Mouse (Mus musculus) gastrocnemius, adult 2 months (tissue): ENCODE results near the gene 4930469K13Rik. TPM values are rescaled to one million over a fixed set of nuclear protein-coding genes. Genes with fewer than 3 reads are reported as not detected.

ENCODE experiments used
- DNase-seq: peaks from one replicate; pipeline ENCODE4 v3.0.0; 2022
- H3K27ac ChIP-seq: fragments of 200-600 bp; 2 replicates; pipeline ENCODE4 v1.8.1; 2022; ENCODE audit warnings: mild to moderate bottlenecking
- H3K4me3 ChIP-seq: fragments of 200-600 bp; 2 replicates; pipeline ENCODE4 v1.8.1; 2022; ENCODE audit warnings: mild to moderate bottlenecking, moderate library complexity
- CTCF ChIP-seq: fragments of 200-600 bp; IDR thresholded peaks from 2 replicates; pipeline ENCODE4 v1.8.1; 2022; ENCODE audit warnings: antibody characterized with exemption, mild to moderate bottlenecking, moderate library complexity
- intact Hi-C: fragments of 180-260 bp; cut with DNase I; formaldehyde crosslinking; loops from one replicate; pipeline ENCODE4 v1.15.1; 2025
- total RNA-seq, 2 experiments: library from RNA; stranded (reverse); gene quantifications; 2 replicates each; pipeline ENCODE4 v1.2.3; 2021

The 4930469K13Rik gene
- total RNA-seq, 2 experiments from 2014 or later: not detected

- intact Hi-C loops: no loop called here
- TF ChIP-seq CTCF: no peak
- DNase-seq: no peak
- Histone ChIP-seq H3K27ac (no peak overlapping the region), H3K4me3 (no peak overlapping the region)
Measured at GRCm38 (mm10) chr11:34111940-34112339, 13.6 kb upstream of the 4930469K13Rik start.

DNA sequence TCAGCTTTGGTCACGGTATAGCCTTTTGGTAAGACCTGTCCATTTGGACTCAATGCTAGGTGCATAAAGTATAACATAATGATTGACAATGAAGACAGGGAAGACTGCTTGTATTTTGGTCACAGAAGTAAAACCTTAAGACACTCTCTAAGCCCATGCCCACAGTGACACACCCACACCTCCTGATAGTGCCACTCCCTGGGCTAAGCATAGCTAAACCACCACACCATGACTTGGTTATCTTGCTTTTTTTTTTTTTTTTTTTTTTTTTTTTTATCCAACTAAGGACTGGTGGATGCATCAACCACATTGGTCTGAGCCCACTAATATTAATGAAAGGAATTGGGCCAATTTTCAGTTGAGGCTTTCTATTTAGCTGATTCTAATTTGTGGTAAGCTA, 10.9 kb upstream of the 4930469K13Rik start:
- H3K4me3 ChIP-seq: no peak overlapping the region
- no peak for DNase-seq
- intact Hi-C loops: no loop called here
- TF ChIP-seq CTCF: no peak
- H3K27ac ChIP-seq: no peak overlapping the region

DNA sequence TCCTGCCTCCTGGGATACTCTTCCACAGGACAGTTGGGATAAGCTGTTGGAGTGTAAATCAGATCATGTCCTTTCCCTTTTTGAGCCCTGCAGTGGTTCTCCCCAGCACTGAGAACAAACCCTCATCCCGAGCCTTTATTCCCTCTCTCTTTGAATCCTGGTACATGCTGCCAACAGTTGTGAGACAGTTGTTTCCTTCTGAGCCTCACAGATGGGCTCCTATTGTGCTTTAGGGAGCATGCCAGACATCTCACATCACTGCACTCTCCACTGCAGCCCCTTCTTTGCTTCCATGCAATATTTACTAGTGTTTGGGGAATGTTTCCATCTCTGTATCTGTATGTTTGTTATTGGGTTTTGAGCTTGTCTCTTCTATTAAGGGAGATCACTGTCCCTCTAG, 6.6 kb upstream of the 4930469K13Rik start:
- no peak for TF ChIP-seq CTCF
- intact Hi-C loops: no loop called here
- no peak overlapping the region for H3K27ac ChIP-seq
- no peak overlapping the region for H3K4me3 ChIP-seq
- DNase-seq: no peak

DNA sequence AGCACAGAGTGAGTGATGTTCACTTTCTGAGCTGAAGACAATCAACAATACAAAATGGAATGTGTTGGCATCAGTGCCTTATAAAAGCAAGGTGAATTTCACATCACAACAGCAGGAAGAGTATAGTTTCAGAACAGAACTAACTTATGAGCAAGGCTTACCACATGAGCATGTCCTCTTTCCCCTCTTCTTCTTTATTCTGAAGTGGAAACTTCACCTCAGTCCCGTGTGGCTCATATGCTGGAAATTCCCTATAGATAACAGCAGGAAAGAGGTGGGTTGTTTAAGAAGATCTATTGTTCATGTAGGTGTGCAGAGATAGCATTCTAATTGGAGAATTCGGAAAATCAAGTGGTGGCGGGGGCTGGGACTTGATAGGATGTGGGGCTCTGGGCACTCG, 3.5 kb upstream of the 4930469K13Rik start:
- Histone ChIP-seq H3K4me3 (no peak overlapping the region), H3K27ac (no peak overlapping the region)
- no peak for DNase-seq
- TF ChIP-seq CTCF: no peak
- intact Hi-C loops: no loop called here

DNA sequence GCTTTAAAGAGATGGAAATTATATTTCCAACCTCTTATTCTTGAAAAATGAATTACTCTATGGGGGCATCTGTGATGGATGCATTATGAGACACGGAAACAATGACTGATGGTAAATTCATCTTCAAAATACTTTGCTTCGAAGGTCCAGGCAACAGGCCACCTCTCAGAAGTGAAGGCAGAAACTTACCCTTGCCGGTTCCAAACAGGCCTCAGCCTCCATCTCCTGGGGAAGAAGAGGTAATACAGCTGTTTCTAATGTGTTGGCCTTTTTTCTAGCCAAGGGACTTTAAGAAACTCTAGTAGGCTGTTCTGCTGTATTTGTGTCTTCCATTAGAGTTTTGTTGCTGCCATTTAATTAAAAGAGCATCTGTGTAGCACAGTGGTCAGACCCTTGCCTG, 11.3 kb downstream of the 4930469K13Rik start:
- no peak for DNase-seq
- H3K4me3 ChIP-seq: no peak overlapping the region
- H3K27ac ChIP-seq: no peak overlapping the region
- peak; percentile 28; the same call in 1 of the 2 replicates for TF ChIP-seq CTCF
- intact Hi-C loops: no loop called here

DNA sequence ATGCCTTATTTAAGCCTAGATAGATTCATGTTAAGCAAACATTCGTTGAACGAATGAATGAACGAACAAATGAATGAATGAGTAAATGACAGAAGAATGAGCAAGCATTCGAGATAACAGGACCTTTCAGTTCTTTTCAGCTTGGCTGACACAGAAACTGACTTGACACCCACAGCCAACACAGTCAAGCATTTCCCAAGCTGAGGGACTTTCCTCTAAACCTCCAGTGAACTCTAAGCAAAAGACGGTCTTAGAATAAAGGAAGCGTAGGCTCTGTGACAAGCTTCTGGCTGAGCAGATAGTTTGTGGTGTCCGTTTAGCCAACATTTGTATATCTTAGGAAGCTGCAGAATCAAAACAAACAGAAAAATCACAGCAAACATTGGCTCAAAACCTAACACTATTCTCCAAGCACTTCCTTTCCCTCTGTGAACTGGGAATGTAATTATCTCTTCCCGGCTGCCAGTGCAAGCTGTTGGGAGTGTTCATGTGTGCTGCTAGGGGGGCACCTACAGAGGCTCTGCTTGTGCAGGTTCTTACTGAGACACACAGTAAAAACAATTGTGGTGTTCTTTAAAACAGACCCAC, 12.1 kb downstream of the 4930469K13Rik start:
- no peak for DNase-seq
- intact Hi-C loops: no loop called here
- no peak for TF ChIP-seq CTCF
- no peak overlapping the region for H3K4me3 ChIP-seq
- no peak overlapping the region for H3K27ac ChIP-seq

DNA sequence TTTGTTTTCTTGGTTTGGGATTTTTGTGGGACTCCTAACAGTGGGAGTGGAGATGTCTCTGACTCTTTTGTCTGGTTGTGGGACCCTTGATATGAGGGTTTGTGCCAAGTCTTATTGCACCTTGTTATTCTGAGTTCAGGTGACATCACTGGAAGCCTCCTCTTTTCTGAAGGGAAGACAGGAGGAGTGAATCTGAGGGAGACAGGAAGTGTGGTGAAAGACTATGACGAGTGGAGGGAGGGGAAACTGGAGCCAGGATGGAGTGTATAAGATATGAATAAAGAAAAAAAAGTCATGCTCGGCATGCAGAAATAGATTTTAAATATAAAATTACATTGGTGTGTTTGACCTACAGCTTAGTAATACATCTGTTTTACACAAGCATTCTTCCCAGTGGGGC, 13.7 kb downstream of the 4930469K13Rik start:
- Histone ChIP-seq H3K4me3 (no peak overlapping the region), H3K27ac (no peak overlapping the region)
- intact Hi-C loops: no loop called here
- DNase-seq: no peak
- TF ChIP-seq CTCF: no peak

GRCm38 (mm10) chr11:34083795-34084194, 14.6 kb downstream of the 4930469K13Rik start:
- no peak for TF ChIP-seq CTCF
- no peak overlapping the region for H3K4me3 ChIP-seq
- peak overlapping the region; percentile 38; the same call in 1 of the 2 replicates for H3K27ac ChIP-seq
- intact Hi-C loops: no loop called here
- DNase-seq: peak; percentile 46

GRCm38 (mm10) chr11:34079542-34080464, 18.6 kb downstream of the 4930469K13Rik start:
- H3K4me3 ChIP-seq: no peak overlapping the region
- peak; percentile 46 for DNase-seq
- no peak for TF ChIP-seq CTCF
- H3K27ac ChIP-seq: no peak overlapping the region
- intact Hi-C loops: no loop called here

- intact Hi-C loops: no loop called here
- no peak overlapping the region for H3K4me3 ChIP-seq
- no peak for DNase-seq
- TF ChIP-seq CTCF: no peak
- H3K27ac ChIP-seq: no peak overlapping the region
Measured at GRCm38 (mm10) chr11:34078581-34078980, 19.8 kb downstream of the 4930469K13Rik start.

- intact Hi-C loops: no loop called here
- Histone ChIP-seq H3K27ac (no peak overlapping the region), H3K4me3 (no peak overlapping the region)
- no peak for TF ChIP-seq CTCF
- no peak for DNase-seq
Measured at GRCm38 (mm10) chr11:34077870-34078269, 20.5 kb downstream of the 4930469K13Rik start.

- Histone ChIP-seq H3K27ac (no peak overlapping the region), H3K4me3 (no peak overlapping the region)
- TF ChIP-seq CTCF: peak; percentile 75
- DNase-seq: peak; percentile 67
- intact Hi-C loops: loop anchor here (2.0 kb wide), 1 partner anchor 71 kb away; no protein-coding TSS in a partner anchor
Measured at GRCm38 (mm10) chr11:34073776-34074175, 24.6 kb downstream of the 4930469K13Rik start.

GRCm38 (mm10) chr11:34072309-34072708, 26.0 kb downstream of the 4930469K13Rik start:
- DNase-seq: no peak
- no peak overlapping the region for H3K27ac ChIP-seq
- intact Hi-C loops: loop anchor here (2.0 kb wide), 1 partner anchor 70 kb away; no protein-coding TSS in a partner anchor
- no peak for TF ChIP-seq CTCF
- H3K4me3 ChIP-seq: no peak overlapping the region
